Mouse (Mus musculus): Measurements from ENCODE around the gene Arl4d. TPM values are rescaled to one million over a fixed set of nuclear protein-coding genes. Genes with fewer than 3 reads are reported as not detected.

The Arl4d gene
- polyA plus RNA-seq, 1 experiment from 2014 or later = 40.5 TPM

- Histone ChIP-seq H3K27ac (ENCODE audit: low read depth, low read length) (no peak overlapping the region), H3K4me2 (ENCODE audit: low read length) (no peak overlapping the region), H3K4me3 (ENCODE audit: low read depth, low read length) (no peak overlapping the region), H3K27me3 (replicated peaks; ENCODE audit: control insufficient read depth, insufficient read depth, low read length) (no peaks in the 10 kb centered on the region), H3K36me3 (ENCODE audit: control insufficient read depth, insufficient read depth, low read length) (no peaks in the 10 kb centered on the region), H3K4me1 (ENCODE audit: control insufficient read depth, insufficient read depth, low read length) (no peaks in the 10 kb centered on the region), H3K9ac (ENCODE audit: low read length) (no peak overlapping the region), H3K9me3 (replicated peaks; ENCODE audit: control insufficient read depth, low read length) (no peaks in the 10 kb centered on the region)
- DNase-seq (ENCODE audit: low spot score) = no peak
- no peak for ATAC-seq
- WGBS = 82% methylated on average over 7 of the region's 7 CpGs
Observed at GRCm38 (mm10) chr11:101661191-101661590, 4.2 kb upstream of the Arl4d start.

DNA sequence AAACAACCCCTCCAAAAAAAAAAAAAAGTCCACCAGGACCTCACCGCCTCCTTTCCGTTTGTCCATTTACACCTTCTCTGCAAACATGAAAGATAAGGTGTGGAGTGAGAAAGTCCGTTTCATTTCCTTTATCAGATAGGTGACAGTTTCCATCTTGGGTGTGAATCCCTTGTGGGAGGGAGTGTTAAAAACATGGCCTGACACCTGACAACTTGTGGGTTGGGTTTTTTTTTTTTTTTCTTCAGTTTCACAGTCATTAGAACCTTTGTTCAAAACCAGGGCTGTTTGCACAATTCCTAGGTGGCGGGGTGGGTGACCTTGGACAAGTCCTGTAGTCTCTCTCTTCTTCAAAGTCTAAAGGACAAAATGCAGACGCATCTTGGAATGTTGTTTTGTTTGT lies 3.6 kb upstream of the Arl4d start:
- WGBS = 70% methylated on average over 5 of the region's 5 CpGs
- ATAC-seq = no peak
- no peak overlapping the region for H3K4me3 ChIP-seq (ENCODE audit: low read depth, low read length)

DNA sequence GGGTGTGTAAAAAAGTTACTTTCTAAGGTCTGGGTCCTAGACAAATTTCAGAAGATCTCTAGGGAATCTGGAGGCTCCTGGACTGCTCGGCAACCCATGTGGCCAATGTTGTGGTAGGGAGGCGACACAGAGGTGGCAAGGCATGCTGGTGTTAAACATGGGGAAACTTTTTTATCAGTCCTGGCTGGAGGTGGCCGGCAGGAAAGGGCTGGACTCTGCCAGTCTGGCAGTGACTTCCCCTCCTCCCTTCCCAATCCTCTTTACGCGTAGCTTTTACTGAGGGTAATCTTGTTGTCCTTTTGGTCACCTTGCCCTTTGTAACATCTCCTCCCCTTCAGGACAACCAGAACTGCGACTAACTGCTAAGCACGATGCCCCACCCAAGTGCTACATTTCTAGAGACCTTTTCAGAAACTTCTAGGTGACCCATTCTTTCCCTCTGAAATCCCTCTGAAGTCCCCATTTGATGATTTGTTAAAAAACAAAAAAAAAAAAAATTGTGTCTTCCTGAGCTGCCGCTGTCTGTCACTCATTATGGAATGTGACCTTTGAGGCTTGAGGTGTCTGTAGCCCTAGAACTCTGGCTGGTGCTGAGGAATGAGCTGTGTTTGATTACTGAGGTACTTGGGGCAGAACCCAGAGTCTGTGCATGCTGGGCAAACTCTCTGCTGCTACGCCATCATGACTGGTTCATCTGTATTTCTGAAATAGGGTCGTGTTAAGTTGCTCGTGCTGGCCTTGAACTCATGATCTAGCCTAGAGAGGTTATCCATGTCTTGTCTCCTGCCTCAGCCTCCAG lies 1.9 kb upstream of the Arl4d start:
- Histone ChIP-seq H3K4me2 (ENCODE audit: low read length) (no peak overlapping the region), H3K9ac (ENCODE audit: low read length) (no peak overlapping the region), H3K4me3 (ENCODE audit: low read depth, low read length) (no peak overlapping the region), H3K9me3 (replicated peaks; ENCODE audit: control insufficient read depth, low read length) (no peaks in the 10 kb centered on the region), H3K4me1 (ENCODE audit: control insufficient read depth, insufficient read depth, low read length) (peaks cover 3% of the 10 kb centered on the region; the same call in 1 of the 2 replicates), H3K36me3 (ENCODE audit: control insufficient read depth, insufficient read depth, low read length) (no peaks in the 10 kb centered on the region), H3K27me3 (replicated peaks; ENCODE audit: control insufficient read depth, insufficient read depth, low read length) (no peaks in the 10 kb centered on the region), H3K27ac (ENCODE audit: low read depth, low read length) (no peak overlapping the region)
- 81% methylated on average over 11 of the region's 11 CpGs for whole genome bisulfite sequencing
- DNase-seq (ENCODE audit: low spot score) = no peak
- ATAC-seq = no peak

More for the DNA sequence above, 3.6 kb upstream of the Arl4d start:
- no peaks in the 10 kb centered on the region for H3K9me3 ChIP-seq (replicated peaks; ENCODE audit: control insufficient read depth, low read length)
- H3K27ac ChIP-seq (ENCODE audit: low read depth, low read length) = no peak overlapping the region
- no peak overlapping the region for H3K9ac ChIP-seq (ENCODE audit: low read length)
- no peak for DNase-seq (ENCODE audit: low spot score)
- no peak overlapping the region for H3K4me2 ChIP-seq (ENCODE audit: low read length)
- no peaks in the 10 kb centered on the region for H3K36me3 ChIP-seq (ENCODE audit: control insufficient read depth, insufficient read depth, low read length)
- no peaks in the 10 kb centered on the region; the same call in 1 of the 2 replicates for H3K4me1 ChIP-seq (ENCODE audit: control insufficient read depth, insufficient read depth, low read length)
- H3K27me3 ChIP-seq (replicated peaks; ENCODE audit: control insufficient read depth, insufficient read depth, low read length) = no peaks in the 10 kb centered on the region

DNA sequence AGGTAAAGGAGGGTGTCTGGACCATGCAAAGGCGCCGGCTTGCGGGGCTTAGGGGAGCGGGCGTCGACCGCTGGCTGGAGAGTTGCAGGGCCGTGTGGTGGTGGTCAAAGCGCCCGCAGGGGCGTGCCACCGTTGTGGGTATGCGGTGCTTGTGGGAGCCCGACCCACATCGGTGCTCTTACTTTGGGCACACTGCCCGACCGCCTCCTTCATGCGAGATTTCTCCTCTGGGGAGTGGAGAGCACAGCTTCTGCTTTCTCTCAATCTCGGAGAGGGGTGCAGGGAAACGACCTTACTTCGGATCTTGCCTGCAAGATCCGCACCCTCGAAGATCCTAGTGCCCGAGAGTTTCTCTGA lies 273 bp downstream of the Arl4d start:
- H3K9ac ChIP-seq (ENCODE audit: low read length) = peak overlapping the region; percentile 75
- 2% methylated on average over 24 of the region's 24 CpGs for WGBS
- H3K4me3 ChIP-seq (ENCODE audit: low read depth, low read length) = peak overlapping the region; percentile 62
- ATAC-seq (no peak; the same call in 1 of the 2 replicates), DNase-seq (ENCODE audit: low spot score) (no peak)
- H3K27ac ChIP-seq (ENCODE audit: low read depth, low read length) = peak overlapping the region; percentile 64; the same call in 1 of the 2 replicates
- H3K4me2 ChIP-seq (ENCODE audit: low read length) = peak overlapping the region; percentile 83
- H3K27me3 ChIP-seq (replicated peaks; ENCODE audit: control insufficient read depth, insufficient read depth, low read length) = no peaks in the 10 kb centered on the region
- no peaks in the 10 kb centered on the region for H3K36me3 ChIP-seq (ENCODE audit: control insufficient read depth, insufficient read depth, low read length)
- H3K9me3 ChIP-seq (replicated peaks; ENCODE audit: control insufficient read depth, low read length) = no peaks in the 10 kb centered on the region
- peaks cover 3% of the 10 kb centered on the region; the same call in 1 of the 2 replicates for H3K4me1 ChIP-seq (ENCODE audit: control insufficient read depth, insufficient read depth, low read length)

DNA sequence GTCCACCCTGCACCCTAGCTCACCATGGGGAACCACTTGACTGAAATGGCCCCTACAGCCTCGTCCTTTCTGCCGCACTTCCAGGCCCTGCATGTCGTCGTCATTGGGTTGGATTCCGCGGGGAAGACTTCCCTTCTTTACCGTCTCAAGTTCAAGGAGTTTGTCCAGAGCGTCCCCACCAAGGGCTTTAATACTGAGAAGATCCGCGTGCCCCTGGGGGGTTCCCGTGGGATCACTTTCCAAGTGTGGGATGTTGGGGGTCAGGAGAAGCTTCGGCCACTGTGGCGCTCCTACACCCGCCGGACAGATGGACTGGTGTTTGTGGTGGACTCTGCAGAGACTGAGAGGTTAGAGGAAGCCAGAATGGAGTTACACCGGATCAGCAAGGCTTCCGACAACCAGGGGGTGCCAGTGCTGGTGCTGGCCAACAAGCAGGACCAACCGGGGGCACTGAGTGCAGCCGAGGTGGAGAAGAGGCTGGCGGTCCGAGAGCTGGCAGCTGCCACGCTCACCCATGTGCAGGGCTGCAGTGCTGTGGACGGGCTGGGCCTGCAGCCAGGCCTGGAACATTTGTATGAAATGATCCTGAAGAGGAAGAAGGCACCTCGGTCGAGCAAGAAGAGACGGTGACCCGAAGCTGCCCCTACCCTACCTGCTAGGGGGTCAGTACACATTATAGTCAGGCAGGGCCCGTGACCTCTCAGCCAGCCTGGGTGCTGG lies 1.4 kb downstream of the Arl4d start:
- Histone ChIP-seq H3K27me3 (replicated peaks; ENCODE audit: control insufficient read depth, insufficient read depth, low read length) (no peaks in the 10 kb centered on the region), H3K9me3 (replicated peaks; ENCODE audit: control insufficient read depth, low read length) (no peaks in the 10 kb centered on the region), H3K27ac (ENCODE audit: low read depth, low read length) (no peak overlapping the region; the same call in 1 of the 2 replicates), H3K4me3 (ENCODE audit: low read depth, low read length) (peak overlapping the region; percentile 62), H3K9ac (ENCODE audit: low read length) (peak overlapping the region; percentile 58), H3K36me3 (ENCODE audit: control insufficient read depth, insufficient read depth, low read length) (no peaks in the 10 kb centered on the region), H3K4me2 (ENCODE audit: low read length) (peak overlapping the region; percentile 83), H3K4me1 (ENCODE audit: control insufficient read depth, insufficient read depth, low read length) (peaks cover 3% of the 10 kb centered on the region; the same call in 1 of the 2 replicates)
- no peak for DNase-seq (ENCODE audit: low spot score)
- no peak for ATAC-seq
- WGBS = 85% methylated on average over 28 of the region's 28 CpGs

- DNase-seq (ENCODE audit: low spot score) = peak; percentile 41
Observed at GRCm38 (mm10) chr11:101667871-101668532, 2.7 kb downstream of the Arl4d start.

GRCm38 (mm10) chr11:101668546-101669261 lies 3.4 kb downstream of the Arl4d start:
- Histone ChIP-seq H3K36me3 (ENCODE audit: control insufficient read depth, insufficient read depth, low read length) (no peaks in the 10 kb centered on the region), H3K4me3 (ENCODE audit: low read depth, low read length) (peak overlapping the region; percentile 62; the same call in 1 of the 2 replicates), H3K4me2 (ENCODE audit: low read length) (peak overlapping the region; percentile 83), H3K4me1 (ENCODE audit: control insufficient read depth, insufficient read depth, low read length) (peaks cover 3% of the 10 kb centered on the region; the same call in 1 of the 2 replicates), H3K9ac (ENCODE audit: low read length) (peak overlapping the region; percentile 41; the same call in 1 of the 2 replicates), H3K27me3 (replicated peaks; ENCODE audit: control insufficient read depth, insufficient read depth, low read length) (no peaks in the 10 kb centered on the region), H3K27ac (ENCODE audit: low read depth, low read length) (peak overlapping the region; percentile 16; the same call in 1 of the 2 replicates), H3K9me3 (replicated peaks; ENCODE audit: control insufficient read depth, low read length) (no peaks in the 10 kb centered on the region)
- ATAC-seq (no peak), DNase-seq (ENCODE audit: low spot score) (peak; percentile 27)
- WGBS = 49% methylated on average over 13 of the region's 13 CpGs

More at GRCm38 (mm10) chr11:101667871-101668532, 2.7 kb downstream of the Arl4d start:
- WGBS = 74% methylated on average over 14 of the region's 14 CpGs
- H3K9ac ChIP-seq (ENCODE audit: low read length) = peak overlapping the region; percentile 37; the same call in 1 of the 2 replicates
- no peaks in the 10 kb centered on the region for H3K36me3 ChIP-seq (ENCODE audit: control insufficient read depth, insufficient read depth, low read length)
- no peak for ATAC-seq
- H3K27ac ChIP-seq (ENCODE audit: low read depth, low read length) = peak overlapping the region; percentile 16; the same call in 1 of the 2 replicates
- peak overlapping the region; percentile 83 for H3K4me2 ChIP-seq (ENCODE audit: low read length)
- peak overlapping the region; percentile 62 for H3K4me3 ChIP-seq (ENCODE audit: low read depth, low read length)
- H3K9me3 ChIP-seq (replicated peaks; ENCODE audit: control insufficient read depth, low read length) = no peaks in the 10 kb centered on the region
- H3K27me3 ChIP-seq (replicated peaks; ENCODE audit: control insufficient read depth, insufficient read depth, low read length) = no peaks in the 10 kb centered on the region
- peaks cover 3% of the 10 kb centered on the region; the same call in 1 of the 2 replicates for H3K4me1 ChIP-seq (ENCODE audit: control insufficient read depth, insufficient read depth, low read length)

DNA sequence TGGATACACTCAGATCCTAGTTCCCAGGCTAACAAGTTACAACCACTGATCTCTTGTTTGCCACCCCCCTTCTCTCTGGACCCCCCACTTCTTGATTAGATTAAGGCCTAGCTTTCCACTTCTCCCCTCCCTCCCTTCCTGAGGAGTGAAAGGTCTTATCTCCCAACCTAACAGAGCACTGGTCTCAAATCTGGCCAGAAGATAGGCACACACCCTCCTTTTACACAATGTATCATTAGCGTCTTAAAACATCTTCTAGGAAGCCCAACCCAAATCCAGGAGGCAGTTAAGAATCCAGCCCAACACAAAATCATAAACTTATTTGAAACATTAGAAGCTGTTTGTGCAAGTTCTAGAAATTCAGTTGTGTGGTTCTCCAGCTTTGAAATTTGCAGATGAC lies 5.0 kb downstream of the Arl4d start:
- H3K27ac ChIP-seq (ENCODE audit: low read depth, low read length) = no peak overlapping the region
- no peaks in the 10 kb centered on the region for H3K27me3 ChIP-seq (replicated peaks; ENCODE audit: control insufficient read depth, insufficient read depth, low read length)
- no peak overlapping the region for H3K4me2 ChIP-seq (ENCODE audit: low read length)
- peaks cover 3% of the 10 kb centered on the region; the same call in 1 of the 2 replicates for H3K4me1 ChIP-seq (ENCODE audit: control insufficient read depth, insufficient read depth, low read length)
- no peaks in the 10 kb centered on the region for H3K36me3 ChIP-seq (ENCODE audit: control insufficient read depth, insufficient read depth, low read length)
- H3K4me3 ChIP-seq (ENCODE audit: low read depth, low read length) = no peak overlapping the region
- no peaks in the 10 kb centered on the region for H3K9me3 ChIP-seq (replicated peaks; ENCODE audit: control insufficient read depth, low read length)
- DNase-seq (ENCODE audit: low spot score) (no peak), ATAC-seq (no peak)
- H3K9ac ChIP-seq (ENCODE audit: low read length) = no peak overlapping the region
- 86% methylated on average over 1 of the region's 1 CpGs for WGBS
